Mouse (Mus musculus) brain, embryonic 14.5 days (tissue): Measurements from ENCODE around the gene Vac14.

ENCODE experiments used
- CTCF ChIP-seq: fragments of 200-500 bp; IDR thresholded peaks from 2 replicates; pipeline ENCODE4 v1.5.1; 2012; ENCODE audit warnings: inconsistent platforms, mild to moderate bottlenecking, moderate library complexity, borderline replicate concordance; ENCODE audit not compliant: insufficient read depth, insufficient read length; ENCODE audit errors: extremely low read depth
- POLR2A ChIP-seq: fragments of 200-500 bp; IDR thresholded peaks from 2 replicates; pipeline ENCODE4 v1.6.1; 2012; ENCODE audit warnings: mild to moderate bottlenecking, inconsistent platforms, borderline replicate concordance; ENCODE audit not compliant: poor library complexity, insufficient read depth, insufficient read length, severe bottlenecking; ENCODE audit errors: extremely low read depth

DNA sequence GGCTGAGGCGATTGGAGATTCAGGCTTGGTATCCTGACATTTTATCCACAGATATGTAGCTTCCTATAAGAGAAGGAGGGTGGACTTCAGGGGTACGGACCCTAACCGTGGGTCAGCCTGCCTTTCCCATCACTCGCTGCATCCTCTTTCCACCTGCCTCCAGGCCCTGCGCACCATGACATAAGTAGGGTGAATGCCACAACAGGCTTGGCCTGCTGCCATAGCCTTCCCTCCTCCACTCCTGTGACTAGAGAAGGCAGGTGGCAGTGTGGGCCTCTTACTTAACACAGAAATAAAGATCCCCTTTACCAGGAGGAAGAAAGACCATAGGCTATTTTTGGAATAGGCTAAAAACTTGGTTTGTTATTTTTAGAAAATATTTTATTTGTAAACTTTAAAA lies 23.9 kb downstream of the Vac14 start:
- TF ChIP-seq POLR2A (no peak), CTCF (no peak)
